Mouse (Mus musculus) layer of hippocampus, postnatal 25 days (tissue): ENCODE data around the gene Klf9. TPM values are rescaled to one million over a fixed set of nuclear protein-coding genes. Genes with fewer than 3 reads are reported as not detected.
"Not testable (repeated sequence)": the region's sequence is repeated elsewhere in the genome, so short reads cannot be mapped to it uniquely, and the experiment has no call there.

Experiments used
- DNase-seq, 2 experiments: peaks; one replicate each; pipeline ENCODE4 v3.0.0; 2022; ENCODE audit warnings: mixed read lengths in 2 of 2, low spot score in 1 of 2; ENCODE audit errors: extremely low spot score in 1 of 2
- total RNA-seq, 2 experiments: library from RNA; stranded (reverse); gene quantifications; 2 replicates each; pipeline ENCODE4 v1.2.3; 2021

The Klf9 gene
- total RNA-seq, 2 experiments from 2014 or later: 157 to 184 TPM

DNA sequence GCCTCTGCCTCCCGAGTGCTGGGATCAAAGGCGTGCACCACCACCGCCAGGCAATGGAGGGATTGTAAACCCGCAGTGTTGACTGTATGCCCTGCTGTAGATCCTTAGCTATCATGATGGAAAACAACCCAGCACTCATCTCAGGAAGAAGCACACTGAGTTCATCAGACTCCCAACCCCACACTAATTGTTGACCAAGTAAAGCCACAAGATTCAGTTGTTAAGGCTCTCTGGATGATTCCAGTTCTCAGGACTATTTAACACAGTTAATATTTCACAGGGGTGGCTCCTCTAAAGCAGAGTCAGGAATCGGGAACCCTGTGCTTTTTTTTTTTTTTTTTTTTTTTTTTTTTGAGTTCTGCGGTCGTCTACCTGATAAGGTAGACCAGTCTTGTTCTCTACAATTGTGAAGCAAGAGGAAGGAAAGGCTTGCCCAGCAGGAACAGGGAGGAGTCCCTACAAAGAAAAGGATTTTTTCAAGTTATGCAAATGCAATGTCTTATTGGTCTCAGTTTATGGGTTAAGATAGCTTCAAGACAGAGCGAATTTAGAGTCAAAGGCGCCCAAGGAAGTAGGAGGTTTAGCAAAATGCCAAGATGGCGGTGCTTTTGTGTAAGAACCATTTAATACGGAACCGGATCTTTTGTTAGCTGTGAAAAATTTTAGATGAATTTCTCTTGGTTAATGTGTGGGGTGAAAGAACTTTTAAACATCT, 1.1 kb upstream of the Klf9 start:
- no peak for DNase-seq

DNA sequence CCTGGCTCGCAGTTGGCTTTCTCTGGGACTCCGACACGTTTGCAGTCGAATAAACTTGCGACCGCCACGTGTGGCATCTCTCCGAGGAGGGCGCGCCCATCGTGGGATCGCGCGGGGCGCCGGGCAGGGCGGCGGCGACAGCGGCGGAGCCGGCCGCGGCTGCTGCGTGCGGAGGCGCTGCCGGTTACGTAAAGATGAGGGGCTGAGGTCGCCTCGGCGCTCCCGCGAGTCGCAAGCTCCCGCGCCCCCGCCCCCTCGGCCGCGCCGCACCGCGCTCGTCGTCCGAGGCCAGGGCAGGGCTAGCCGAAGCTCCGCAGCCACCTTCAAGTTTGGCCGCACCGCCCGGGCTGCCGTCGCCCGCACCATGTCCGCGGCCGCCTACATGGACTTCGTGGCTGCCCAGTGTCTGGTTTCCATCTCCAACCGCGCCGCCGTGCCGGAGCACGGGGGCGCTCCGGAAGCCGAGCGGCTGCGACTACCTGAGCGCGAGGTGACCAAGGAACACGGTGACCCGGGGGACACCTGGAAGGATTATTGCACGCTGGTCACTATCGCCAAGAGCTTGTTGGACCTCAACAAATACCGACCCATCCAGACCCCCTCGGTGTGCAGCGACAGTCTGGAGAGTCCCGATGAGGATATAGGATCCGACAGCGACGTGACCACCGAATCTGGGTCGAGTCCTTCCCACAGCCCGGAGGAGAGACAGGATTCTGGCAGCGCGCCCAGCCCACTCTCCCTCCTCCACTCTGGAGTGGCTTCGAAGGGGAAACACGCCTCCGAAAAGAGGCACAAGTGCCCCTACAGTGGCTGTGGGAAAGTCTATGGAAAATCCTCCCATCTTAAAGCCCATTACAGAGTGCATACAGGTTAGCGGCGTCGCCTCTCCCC, 610 bp downstream of the Klf9 start:
- DNase-seq: peak; percentile 66 to 73

- no peak for DNase-seq
Measured at GRCm38 (mm10) chr19:23142427-23143073, 1.5 kb downstream of the Klf9 start.

- DNase-seq: no peak
Measured at GRCm38 (mm10) chr19:23143074-23143445, 2.0 kb downstream of the Klf9 start.

GRCm38 (mm10) chr19:23143541-23143940, 2.5 kb downstream of the Klf9 start:
- DNase-seq: no peak

DNA sequence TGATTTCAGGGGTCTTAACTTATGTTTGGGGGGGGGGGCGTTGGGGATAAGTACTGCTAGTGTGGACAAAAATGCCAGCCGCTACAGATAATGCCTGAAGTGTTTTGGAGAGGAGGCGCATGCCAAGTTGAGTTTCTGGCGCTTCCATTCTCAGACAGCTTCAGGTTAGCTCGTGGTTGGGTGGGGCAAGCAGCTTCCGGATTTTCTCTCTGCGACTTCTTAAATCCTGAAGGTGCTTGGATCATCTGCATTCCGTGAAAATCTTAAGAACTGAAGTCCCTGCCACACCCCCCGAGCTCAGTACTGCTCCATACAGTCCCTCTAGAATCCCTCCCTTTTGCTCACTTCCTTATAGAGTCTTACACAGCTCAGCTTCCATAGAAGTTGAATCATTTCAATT, 3.0 kb downstream of the Klf9 start:
- no peak for DNase-seq

- no peak for DNase-seq
Measured at GRCm38 (mm10) chr19:23145146-23145545, 4.1 kb downstream of the Klf9 start.

GRCm38 (mm10) chr19:23145575-23145974, 4.5 kb downstream of the Klf9 start:
- not testable (repeated sequence) for DNase-seq

DNA sequence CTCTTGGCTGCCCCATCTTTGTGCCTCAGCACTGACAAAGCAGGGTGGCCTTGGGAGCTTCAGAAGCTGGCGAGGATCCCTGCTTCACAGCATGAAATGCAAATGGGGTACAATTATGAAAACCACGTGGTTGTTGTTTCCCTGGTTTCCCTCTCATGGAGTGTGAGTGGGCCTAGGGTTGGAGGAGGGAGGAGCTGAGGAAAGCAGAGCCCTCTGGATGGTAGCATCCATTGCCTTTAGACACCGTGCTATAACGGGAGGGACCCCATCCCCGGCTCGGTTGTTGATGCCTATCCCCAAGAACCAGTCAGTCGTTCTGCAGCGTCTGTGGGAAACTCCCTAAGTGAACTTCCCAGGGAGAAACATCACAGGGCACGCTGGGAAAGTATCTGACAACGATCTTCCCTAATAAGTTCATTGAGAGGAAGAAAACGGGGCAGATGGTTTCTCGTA, 5.4 kb downstream of the Klf9 start:
- peak in 1 of 2 experiments; percentile 60 for DNase-seq

DNA sequence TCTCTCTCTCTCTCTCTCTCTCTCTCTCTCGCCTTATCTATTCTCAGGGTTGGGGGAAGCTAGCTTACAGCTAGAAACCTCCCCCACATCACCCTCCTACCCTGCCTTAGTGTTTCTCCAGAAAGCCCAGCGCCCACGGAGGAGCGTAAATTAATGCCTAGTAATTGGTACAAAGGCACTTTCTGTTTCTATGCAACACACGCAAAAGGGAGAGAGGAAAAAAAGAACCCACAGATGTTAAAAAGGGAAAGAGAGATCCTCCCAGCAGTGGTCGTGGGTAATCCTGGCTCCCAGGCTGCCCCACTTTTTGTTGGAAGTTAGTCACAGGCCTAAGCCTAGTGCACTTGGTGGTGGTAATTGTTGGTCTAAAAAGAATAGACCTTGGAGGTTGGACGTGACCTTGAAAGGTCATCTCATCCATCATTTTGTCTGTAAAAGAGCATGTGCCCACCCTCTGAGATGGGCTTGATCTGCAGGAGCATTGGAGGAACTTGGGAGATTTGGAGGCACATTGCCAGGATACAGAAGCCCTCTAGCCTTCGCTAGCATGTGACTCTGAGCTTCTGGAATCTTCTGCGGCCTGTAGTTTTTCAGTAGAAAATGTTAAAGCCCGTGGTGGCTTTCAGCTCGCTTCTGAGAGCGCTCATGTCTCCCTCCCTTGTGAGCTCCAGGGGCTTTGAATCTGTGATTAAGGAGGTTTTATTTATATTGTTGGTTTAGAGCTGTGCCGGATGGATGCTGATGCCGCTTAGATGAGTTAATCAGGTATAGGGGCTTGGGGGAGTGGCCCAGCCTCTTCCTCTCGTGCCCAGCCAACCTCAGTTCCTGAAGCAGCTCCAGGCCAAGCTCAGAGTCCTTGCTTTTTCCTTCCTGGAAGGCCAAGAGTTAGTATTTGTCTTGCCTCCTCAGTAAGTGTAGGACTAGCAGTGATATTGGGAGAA, 6.3 kb downstream of the Klf9 start:
- no peak for DNase-seq

- no peak for DNase-seq
Measured at GRCm38 (mm10) chr19:23149465-23150410, 8.7 kb downstream of the Klf9 start.

DNA sequence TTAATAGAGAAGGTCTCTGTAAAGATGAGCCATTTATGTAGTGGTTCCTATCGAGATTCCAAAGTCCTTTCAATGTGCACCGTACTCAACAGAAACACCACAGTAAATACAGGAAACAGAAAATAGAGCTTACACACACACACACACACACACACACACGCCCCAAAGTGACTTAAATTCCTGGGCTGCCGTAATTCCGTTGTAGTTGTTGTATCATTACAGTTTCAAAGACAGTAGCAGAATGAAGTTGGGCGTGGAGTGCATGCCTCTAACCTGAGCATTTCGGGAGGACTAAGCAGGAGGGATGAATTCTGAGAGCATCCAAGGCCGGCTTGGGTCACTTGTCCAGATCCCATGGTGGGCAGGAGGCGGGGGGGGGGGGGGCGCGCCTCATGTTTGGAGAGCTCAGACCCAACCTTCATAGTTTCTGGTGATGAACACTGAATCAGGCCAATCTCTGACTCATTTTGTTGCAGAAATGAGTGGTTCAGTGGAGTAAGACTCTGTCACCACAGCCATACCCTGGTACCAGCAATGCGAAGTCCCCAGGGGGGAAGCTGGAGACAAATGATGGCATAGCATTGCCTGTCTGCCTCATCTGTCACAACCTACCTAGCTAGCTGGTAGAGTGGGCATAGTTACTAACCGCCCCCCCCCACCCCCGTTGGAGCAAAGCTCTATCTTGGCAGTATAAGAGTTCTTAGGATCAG, 9.7 kb downstream of the Klf9 start:
- DNase-seq: no peak

DNA sequence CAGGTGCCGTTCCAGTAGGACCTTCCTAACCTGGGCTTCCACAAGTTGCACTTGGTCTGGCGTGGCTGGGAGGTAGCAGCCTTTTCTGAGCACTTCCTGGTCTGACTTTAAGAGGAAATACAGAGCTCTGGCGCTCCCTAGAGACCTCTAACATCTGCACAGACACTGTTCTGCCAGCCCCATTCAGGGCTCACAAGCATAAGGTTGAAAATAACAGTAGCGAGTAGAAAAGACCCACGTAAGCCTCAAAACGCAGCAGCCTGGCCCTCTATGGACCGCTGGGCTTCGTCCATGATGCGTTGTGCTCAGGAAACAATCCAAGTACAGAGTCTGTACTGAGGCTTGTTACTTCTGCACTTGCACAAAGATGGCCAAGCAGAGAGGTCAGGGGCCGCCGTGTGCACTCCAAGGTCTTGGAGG, 10.6 kb downstream of the Klf9 start:
- no peak for DNase-seq

DNA sequence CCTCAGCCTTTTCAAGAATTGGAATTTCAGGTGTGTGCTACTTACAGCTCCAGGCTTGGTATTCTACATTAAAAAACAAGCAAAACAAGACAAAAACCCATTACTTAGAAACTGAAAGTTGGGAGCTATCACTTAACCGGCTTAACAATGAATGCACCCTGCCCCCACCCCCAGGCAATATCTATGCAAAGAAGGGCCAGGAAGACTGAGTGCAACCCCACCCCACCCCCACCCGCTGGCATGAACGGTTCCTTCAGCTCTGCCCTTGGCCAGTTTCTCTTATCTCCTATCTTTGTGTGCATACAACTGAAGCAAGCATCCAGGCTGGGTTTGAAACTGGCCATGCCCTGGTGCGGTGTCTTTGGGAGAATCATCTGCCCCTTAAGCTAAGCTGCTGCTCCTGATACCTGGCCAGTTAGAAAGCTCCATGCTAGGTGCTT, 11.2 kb downstream of the Klf9 start:
- DNase-seq: no peak

DNA sequence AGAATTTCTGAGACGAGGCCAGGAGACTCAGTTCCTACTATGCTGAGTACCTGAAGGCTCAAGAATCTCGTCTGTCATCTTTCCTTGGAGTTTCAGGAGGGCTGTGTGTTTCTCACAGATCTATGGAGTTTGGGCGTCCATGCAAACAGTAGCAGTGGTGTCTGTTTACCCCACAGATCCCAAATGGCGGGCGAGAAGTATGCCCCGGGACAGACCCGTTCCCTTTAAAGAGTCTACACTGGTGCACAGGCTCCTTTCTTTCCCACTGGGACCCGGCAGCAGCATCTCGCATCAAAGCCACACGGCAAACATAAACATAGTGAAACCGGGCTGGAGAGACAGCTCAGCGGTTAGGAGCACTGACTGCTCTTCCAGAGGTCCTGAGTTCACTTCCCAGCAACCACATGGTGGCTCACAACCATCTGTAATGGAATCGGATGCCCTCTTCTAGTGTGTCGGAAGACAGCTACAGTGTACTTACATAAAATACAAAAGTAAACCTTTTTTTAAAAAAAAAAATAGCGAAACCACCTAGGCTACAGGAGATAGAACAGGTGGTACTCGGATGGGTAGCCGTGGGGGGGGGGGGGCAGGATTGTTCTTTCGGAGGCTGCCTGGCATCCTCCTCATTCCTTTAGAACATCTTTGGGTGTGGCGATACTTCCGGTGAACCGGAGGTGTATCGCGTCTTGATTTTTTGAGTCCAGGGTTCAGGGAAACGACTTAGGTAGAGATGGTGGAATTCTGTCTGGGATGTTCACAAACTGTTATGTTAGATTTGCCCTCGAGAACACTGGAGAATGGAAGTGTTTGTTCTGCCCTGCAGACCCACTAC, 12.0 kb downstream of the Klf9 start:
- DNase-seq: no peak

DNA sequence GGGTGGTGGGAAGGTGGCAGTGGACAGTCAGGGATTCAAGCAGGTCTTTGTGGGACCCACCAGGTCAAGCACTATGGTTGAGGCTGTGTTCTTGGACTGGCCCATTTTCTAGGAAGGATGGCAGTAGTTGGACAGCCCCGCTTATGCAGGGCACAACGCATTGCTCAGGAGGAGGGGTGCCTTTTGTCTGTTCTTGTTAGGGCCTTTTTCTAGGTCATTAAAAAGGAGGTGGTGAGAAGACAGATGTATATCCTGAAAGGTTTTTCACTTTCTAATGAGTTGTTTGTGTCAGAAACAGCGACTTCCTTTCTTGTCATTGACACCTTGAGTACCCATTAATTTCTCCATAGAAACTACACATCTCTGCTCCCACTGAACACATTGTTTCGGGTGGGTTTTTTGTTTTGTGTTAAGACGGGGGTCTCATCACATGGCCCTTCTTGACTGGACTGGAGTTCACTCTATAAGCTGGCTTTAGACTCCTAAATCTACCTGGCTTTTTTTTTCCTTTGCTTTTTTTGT, 12.6 kb downstream of the Klf9 start:
- DNase-seq: no peak

GRCm38 (mm10) chr19:23159780-23160395, 18.9 kb downstream of the Klf9 start:
- DNase-seq: no peak
